In genomic region chr14:74201710-74202109, GRCm38 (mm10) we compare ENCODE assay signal across 23 mouse cellular contexts.
"Had no signal": no experiment of that assay in that cellular context is flagged by ENCODE, and none has a peak within 500 bp of the region (broad histone marks: within the 10 kb centered on the region; RNA-seq: fewer than 3 reads in every experiment).

No protein-coding gene starts in this region.

- H3K4me1 ChIP-seq: intestine, embryonic 15.5 days; kidney, embryonic 15.5 days; limb, embryonic 13.5 days; liver, embryonic 12.5 days; liver, embryonic 15.5 days; lung, embryonic 15.5 days; midbrain, embryonic 10.5 days; midbrain, embryonic 13.5 days; neural tube, embryonic 13.5 days had no signal

- H3K9me3 ChIP-seq: intestine, embryonic 15.5 days; kidney, embryonic 15.5 days; limb, embryonic 13.5 days; liver, embryonic 12.5 days; liver, embryonic 15.5 days; lung, embryonic 15.5 days; megakaryocyte, embryonic 14.5 days; midbrain, embryonic 10.5 days; midbrain, embryonic 13.5 days; neural tube, embryonic 13.5 days had no signal

- H3K4me3 ChIP-seq: intestine, embryonic 15.5 days; kidney, embryonic 15.5 days; limb, embryonic 13.5 days; liver, embryonic 12.5 days; liver, embryonic 15.5 days; lung, embryonic 15.5 days; megakaryocyte, embryonic 14.5 days; midbrain, embryonic 10.5 days; midbrain, embryonic 13.5 days; myocyte; neural tube, embryonic 13.5 days had no signal

- H3K27me3 ChIP-seq: intestine, embryonic 15.5 days; kidney, embryonic 15.5 days; limb, embryonic 13.5 days; liver, embryonic 12.5 days; liver, embryonic 15.5 days; lung, embryonic 15.5 days; megakaryocyte, embryonic 14.5 days; midbrain, embryonic 13.5 days; neural tube, embryonic 13.5 days had no signal

- H3K27ac ChIP-seq: intestine, embryonic 15.5 days; kidney, embryonic 15.5 days; limb, embryonic 13.5 days; liver, embryonic 12.5 days; liver, embryonic 15.5 days; lung, embryonic 15.5 days; midbrain, embryonic 10.5 days; midbrain, embryonic 13.5 days; neural tube, embryonic 13.5 days; stomach, postnatal 0 days had no signal

- H3K36me3 ChIP-seq: intestine, embryonic 15.5 days; kidney, embryonic 15.5 days; limb, embryonic 13.5 days; liver, embryonic 12.5 days; liver, embryonic 15.5 days; lung, embryonic 15.5 days; midbrain, embryonic 10.5 days; midbrain, embryonic 13.5 days; neural tube, embryonic 13.5 days had no signal

- DNase-seq: kidney, adult 11 months; kidney, adult 8-10 months; kidney, postnatal 10 days; kidney, postnatal 36 days; layer of hippocampus, postnatal 36 days; liver; lung, adult 18-20 months; lung, postnatal 10 days; lung, postnatal 36 days; retina, postnatal 1 day; thymus, postnatal 25 days had no signal
